Mouse (Mus musculus) liver, adult (tissue): Measurements from ENCODE around the gene Ascl4.

ENCODE experiments used
- GATA4 ChIP-seq: IDR thresholded peaks from 2 replicates; pipeline ENCODE4 v1.6.1; 2014; ENCODE audit warnings: mild to moderate bottlenecking, low read length; ENCODE audit not compliant: insufficient replicate concordance

Ascl4 gene

GRCm38 (mm10) chr10:85927676-85928445 is at the start of gene Ascl4:
Gene Ascl4, plus strand, starts transcription at chr10:85927681.
- no peak for TF ChIP-seq GATA4

- no peak for TF ChIP-seq GATA4
These were observed 47.5 kb upstream of the Ascl4 start for GRCm38 (mm10) chr10:85879886-85880486.

GRCm38 (mm10) chr10:85916498-85917309 is 10.8 kb upstream of the Ascl4 start, which contains the start of gene Prdm4:
Gene Prdm4, minus strand, starts transcription at chr10:85917142.
- peak; percentile 25; the same call in 1 of the 2 replicates for TF ChIP-seq GATA4

- no peak for TF ChIP-seq GATA4
These were observed 1.2 kb downstream of the Ascl4 start for GRCm38 (mm10) chr10:85928499-85929207.

GRCm38 (mm10) chr10:85929208-85929591 is 1.7 kb downstream of the Ascl4 start:
- no peak for TF ChIP-seq GATA4

- no peak for TF ChIP-seq GATA4
These were observed 2.5 kb downstream of the Ascl4 start for GRCm38 (mm10) chr10:85929962-85930361.

GRCm38 (mm10) chr10:85936280-85936965 is 8.9 kb downstream of the Ascl4 start:
- no peak for TF ChIP-seq GATA4

- no peak for TF ChIP-seq GATA4
These were observed 21.2 kb downstream of the Ascl4 start for GRCm38 (mm10) chr10:85948483-85949196.

- TF ChIP-seq GATA4 = no peak
These were observed 24.4 kb downstream of the Ascl4 start for GRCm38 (mm10) chr10:85951765-85952443.

GRCm38 (mm10) chr10:85953401-85953800 is 25.9 kb downstream of the Ascl4 start:
- TF ChIP-seq GATA4 = no peak

GRCm38 (mm10) chr10:85954429-85954828 is 26.9 kb downstream of the Ascl4 start:
- no peak for TF ChIP-seq GATA4

GRCm38 (mm10) chr10:85956871-85957419 is 29.5 kb downstream of the Ascl4 start:
- TF ChIP-seq GATA4 = no peak

GRCm38 (mm10) chr10:85957464-85957950 is 30.0 kb downstream of the Ascl4 start, which contains the start of gene Rtcb:
Gene Rtcb, minus strand, starts transcription at chr10:85957823.
- peak; percentile 54; the same call in 1 of the 2 replicates for TF ChIP-seq GATA4
